Mouse (Mus musculus) intestine, embryonic 14.5 days (tissue): ENCODE data around the gene Olfr376. TPM values are rescaled to one million over a fixed set of nuclear protein-coding genes. Genes with fewer than 3 reads are reported as not detected.

ENCODE experiments used
- ATAC-seq: fragments of 200-750 bp; cut with Nextera tagmentation; replicated peaks from 2 replicates; pipeline ENCODE4 v1.8.0; 2017; ENCODE audit warnings: low read depth, moderate number of reproducible peaks, moderate TSS enrichment, moderate library complexity; ENCODE audit not compliant: low FRiP score, low TSS enrichment
- DNase-seq: peaks from one replicate; pipeline ENCODE4 v3.0.0-alpha.2; 2018; ENCODE audit warnings: low spot score
- H3K27ac ChIP-seq: fragments of 300-500 bp; sonication (generic); 2 replicates; pipeline ENCODE4 v1.5.1; 2014; ENCODE audit warnings: low read depth, mild to moderate bottlenecking, control low read depth
- H3K27me3 ChIP-seq: fragments of 300-500 bp; sonication (generic); replicated peaks from 2 replicates; pipeline ENCODE4 v1.6.1; 2014; ENCODE audit warnings: low read length, control low read depth; ENCODE audit not compliant: control insufficient read depth, insufficient read depth
- H3K36me3 ChIP-seq: fragments of 300-500 bp; sonication (generic); 2 replicates; pipeline ENCODE4 v1.6.1; 2014; ENCODE audit warnings: low read length, control low read depth; ENCODE audit not compliant: control insufficient read depth, insufficient read depth
- H3K4me1 ChIP-seq: fragments of 300-500 bp; sonication (generic); replicated peaks from 2 replicates; pipeline ENCODE4 v1.6.1; 2014; ENCODE audit warnings: low read length, control low read depth, mixed read lengths; ENCODE audit not compliant: control insufficient read depth, insufficient read depth
- H3K4me2 ChIP-seq: fragments of 300-500 bp; sonication (generic); 2 replicates; pipeline ENCODE4 v1.6.1; 2014; ENCODE audit warnings: low read length
- H3K4me3 ChIP-seq: fragments of 300-500 bp; sonication (generic); 2 replicates; pipeline ENCODE4 v1.5.1; 2014; ENCODE audit warnings: low read depth, low read length, control low read depth, mixed read lengths
- H3K9ac ChIP-seq: fragments of 300-500 bp; sonication (generic); 2 replicates; pipeline ENCODE4 v1.6.1; 2014; ENCODE audit warnings: mild to moderate bottlenecking, low read length
- H3K9me3 ChIP-seq: fragments of 300-500 bp; sonication (generic); 2 replicates; pipeline ENCODE4 v1.6.1; 2016; ENCODE audit warnings: low read length, control low read depth; ENCODE audit not compliant: control insufficient read depth
- WGBS: fragments of 180-500 bp; shearing (Covaris S2); extraction: QIAGEN DNeasy Blood & Tissue Kit; methylation state at CpG from one replicate; pipeline ENCODE4 v1.1.7; 2014; 5-methylcytosine and 5-hydroxymethylcytosine counted together
- polyA plus RNA-seq: library from polyadenylated mRNA; unstranded; fragments of >200 nt; fragmentation: Nextera tagmentation; extraction: Ambion mirVana; gene quantifications from 2 replicates; pipeline ENCODE4 v1.2.1, GENCODE M21; 2014

Olfr376 gene
- not detected in 2 replicates for polyA plus RNA-seq

- DNase-seq (no peak), ATAC-seq (no peak)
- 89% methylated on average over 2 of the region's 2 CpGs for WGBS
- no peak within 1 kb of the TSS for H3K4me2 ChIP-seq
- no peaks in the 10 kb centered on the region for H3K27me3 ChIP-seq
- H3K4me1 ChIP-seq, result no peaks in the 10 kb centered on the region
- H3K9ac ChIP-seq, result no peak within 1 kb of the TSS
- no peaks in the 10 kb centered on the region for H3K36me3 ChIP-seq
- no peak within 1 kb of the TSS for H3K4me3 ChIP-seq
- no peak within 1 kb of the TSS for H3K27ac ChIP-seq
- H3K9me3 ChIP-seq, result no peaks in the 10 kb centered on the region
Measured at GRCm38 (mm10) chr11:73370946-73371345, at the start of gene Olfr376. TSS of gene Olfr376 (plus strand) at chr11:73371246.

GRCm38 (mm10) chr11:73323906-73324830 lies 46.9 kb upstream of the Olfr376 start:
- Histone ChIP-seq H3K4me1 (0 out of 2 replicates have a peak, but pooled peaks cover 2% of the 10 kb centered on the region), H3K27me3 (no peaks in the 10 kb centered on the region), H3K4me2 (no peak overlapping the region), H3K9ac (no peak overlapping the region), H3K9me3 (no peaks in the 10 kb centered on the region), H3K36me3 (no peaks in the 10 kb centered on the region), H3K4me3 (no peak overlapping the region), H3K27ac (no peak overlapping the region)
- DNase-seq, result no peak
- WGBS, result 63% methylated on average over 9 of the region's 9 CpGs
- no peak for ATAC-seq

- 29% methylated on average over 12 of the region's 12 CpGs for WGBS
- no peak overlapping the region for H3K9ac ChIP-seq
Measured at GRCm38 (mm10) chr11:73326485-73326886, 44.6 kb upstream of the Olfr376 start.

GRCm38 (mm10) chr11:73327361-73327760 lies 43.7 kb upstream of the Olfr376 start:
- Histone ChIP-seq H3K4me3 (no peak overlapping the region), H3K27ac (no peak overlapping the region), H3K27me3 (no peaks in the 10 kb centered on the region), H3K9me3 (no peaks in the 10 kb centered on the region), H3K4me1 (0 out of 2 replicates have a peak, but pooled peaks cover 2% of the 10 kb centered on the region), H3K4me2 (no peak overlapping the region), H3K36me3 (no peaks in the 10 kb centered on the region), H3K9ac (no peak overlapping the region)
- WGBS, result 59% methylated on average over 4 of the region's 4 CpGs
- DNase-seq (peak; percentile 52), ATAC-seq (0 out of 2 replicates have a peak, but pooled peaks have one; percentile 23)

More at GRCm38 (mm10) chr11:73326485-73326886, 44.6 kb upstream of the Olfr376 start:
- H3K9me3 ChIP-seq, result no peaks in the 10 kb centered on the region
- H3K27ac ChIP-seq, result no peak overlapping the region
- no peak for DNase-seq
- no peaks in the 10 kb centered on the region for H3K36me3 ChIP-seq
- H3K4me2 ChIP-seq, result peak overlapping the region; percentile 32
- H3K4me3 ChIP-seq, result no peak overlapping the region
- no peak for ATAC-seq
- no peaks in the 10 kb centered on the region for H3K27me3 ChIP-seq
- 0 out of 2 replicates have a peak, but pooled peaks cover 2% of the 10 kb centered on the region for H3K4me1 ChIP-seq

GRCm38 (mm10) chr11:73329442-73329841 lies 41.6 kb upstream of the Olfr376 start, which contains the start of the genes Aspa, Gm49340 and Spata22:
TSS of gene Aspa (minus strand) at chr11:73329596.
TSS of gene Gm49340 (plus strand) at chr11:73329741.
TSS of gene Spata22 (plus strand) at chr11:73329741.
- Histone ChIP-seq H3K36me3 (no peaks in the 10 kb centered on the region), H3K27ac (no peak within 1 kb of the TSS), H3K4me3 (no peak within 1 kb of the TSS), H3K27me3 (no peaks in the 10 kb centered on the region), H3K9me3 (no peaks in the 10 kb centered on the region), H3K4me2 (no peak within 1 kb of the TSS), H3K4me1 (0 out of 2 replicates have a peak, but pooled peaks cover 2% of the 10 kb centered on the region), H3K9ac (no peak within 1 kb of the TSS)
- 79% methylated on average over 27 of the region's 27 CpGs for WGBS
- DNase-seq (no peak), ATAC-seq (no peak)

GRCm38 (mm10) chr11:73333357-73333756 lies 37.7 kb upstream of the Olfr376 start:
- Histone ChIP-seq H3K4me1 (no peaks in the 10 kb centered on the region), H3K4me2 (no peak overlapping the region), H3K27me3 (no peaks in the 10 kb centered on the region), H3K36me3 (no peaks in the 10 kb centered on the region), H3K9ac (no peak overlapping the region), H3K4me3 (no peak overlapping the region), H3K9me3 (no peaks in the 10 kb centered on the region), H3K27ac (no peak overlapping the region)
- 79% methylated on average over 2 of the region's 2 CpGs for WGBS
- DNase-seq (no peak), ATAC-seq (no peak)

GRCm38 (mm10) chr11:73336919-73337318 lies 34.1 kb upstream of the Olfr376 start:
- no peak overlapping the region for H3K27ac ChIP-seq
- no peak for ATAC-seq
- H3K4me2 ChIP-seq, result no peak overlapping the region
- no peak overlapping the region for H3K9ac ChIP-seq
- WGBS, result 74% methylated on average over 4 of the region's 4 CpGs
- no peaks in the 10 kb centered on the region for H3K4me1 ChIP-seq
- H3K27me3 ChIP-seq, result no peaks in the 10 kb centered on the region
- no peak for DNase-seq
- H3K36me3 ChIP-seq, result no peaks in the 10 kb centered on the region
- no peak overlapping the region for H3K4me3 ChIP-seq
- no peaks in the 10 kb centered on the region for H3K9me3 ChIP-seq

- Histone ChIP-seq H3K4me1 (no peaks in the 10 kb centered on the region), H3K27me3 (no peaks in the 10 kb centered on the region), H3K9ac (no peak within 1 kb of the TSS), H3K9me3 (no peaks in the 10 kb centered on the region), H3K27ac (no peak within 1 kb of the TSS), H3K4me2 (no peak within 1 kb of the TSS), H3K4me3 (no peak within 1 kb of the TSS), H3K36me3 (no peaks in the 10 kb centered on the region)
- DNase-seq, result no peak
- no peak for ATAC-seq
- 50% methylated on average over 3 of the region's 3 CpGs for WGBS
Measured at GRCm38 (mm10) chr11:73350483-73350882, 20.6 kb upstream of the Olfr376 start, which contains the start of gene Olfr20. TSS of gene Olfr20 (plus strand) at chr11:73350783.
